Mouse (Mus musculus) bone marrow macrophage, adult 2 months (primary cell): ENCODE measurements around the gene Spdye4b.

Source experiments
- CTCF ChIP-seq: IDR thresholded peaks from 2 replicates; pipeline ENCODE4 v1.5.1; 2012; ENCODE audit warnings: low read depth, mild to moderate bottlenecking, low read length, moderate library complexity
- POLR2A ChIP-seq: IDR thresholded peaks from 2 replicates; pipeline ENCODE4 v1.6.1; 2012; ENCODE audit warnings: mild to moderate bottlenecking, low read depth, low read length, borderline replicate concordance

GRCm38 (mm10) chr5:143253881-143254486 is 73.2 kb downstream of the Spdye4b start:
- TF ChIP-seq CTCF, result no peak
- TF ChIP-seq POLR2A, result no peak
